Mouse (Mus musculus) kidney, postnatal 25 days (tissue): ENCODE measurements around the gene Tsacc.

Experiments
- DNase-seq, 2 experiments: peaks; one replicate each; pipeline ENCODE4 v3.0.0; 2021; ENCODE audit warnings: mixed read lengths in 2 of 2

The Tsacc gene

DNA sequence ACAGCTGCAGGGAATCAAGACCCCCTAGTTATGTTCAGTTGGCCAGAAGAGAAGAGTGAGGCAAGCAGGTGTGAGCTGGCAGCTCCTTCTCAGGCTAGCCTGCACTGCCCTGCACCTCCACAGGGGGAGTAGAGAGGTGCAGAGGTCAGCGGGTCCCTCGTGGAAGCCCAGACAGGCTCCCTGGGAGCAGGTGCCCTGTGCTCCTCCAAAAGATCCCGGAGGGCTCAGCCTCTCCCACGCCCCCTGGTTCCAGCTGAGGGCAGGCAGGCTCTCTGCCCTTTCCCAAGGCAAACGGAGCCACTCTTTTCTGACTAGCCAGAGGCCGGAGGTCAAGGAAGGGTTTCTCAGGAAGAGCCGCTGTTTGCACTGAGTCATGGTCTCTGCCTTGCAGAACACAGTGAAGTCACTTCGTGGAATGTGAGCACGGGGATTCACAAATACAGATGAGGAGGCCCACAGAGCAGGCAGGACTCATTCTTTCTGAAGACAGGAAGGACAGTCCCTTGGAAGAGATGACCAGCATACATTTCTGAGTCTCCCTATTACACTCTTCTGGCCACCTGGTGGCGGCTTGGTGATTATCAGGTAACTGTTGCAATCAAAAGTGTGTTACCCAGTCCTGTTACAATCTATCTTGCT lies 59.1 kb downstream of the Tsacc start:
- DNase-seq: peak; percentile 43 to 61

DNA sequence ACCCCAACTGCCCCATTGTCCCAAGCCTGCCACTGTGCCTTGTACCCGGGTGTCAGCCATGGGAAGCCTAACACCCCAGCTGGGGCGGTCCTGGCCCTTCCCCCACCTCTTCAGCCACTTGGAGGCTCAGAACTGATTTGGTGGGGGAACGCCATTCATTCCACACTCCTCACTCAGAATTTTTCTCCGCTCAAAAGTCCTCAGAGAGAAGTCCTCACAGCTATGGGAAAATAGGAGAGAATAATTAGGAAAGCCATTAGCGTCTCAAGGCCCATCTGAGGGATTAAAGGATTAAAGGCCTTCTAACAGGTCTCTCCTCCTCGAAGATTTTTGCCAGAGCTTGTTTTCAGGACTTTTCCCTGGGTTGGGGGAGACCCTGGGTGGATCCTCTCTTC lies 59.6 kb downstream of the Tsacc start:
- no peak for DNase-seq

DNA sequence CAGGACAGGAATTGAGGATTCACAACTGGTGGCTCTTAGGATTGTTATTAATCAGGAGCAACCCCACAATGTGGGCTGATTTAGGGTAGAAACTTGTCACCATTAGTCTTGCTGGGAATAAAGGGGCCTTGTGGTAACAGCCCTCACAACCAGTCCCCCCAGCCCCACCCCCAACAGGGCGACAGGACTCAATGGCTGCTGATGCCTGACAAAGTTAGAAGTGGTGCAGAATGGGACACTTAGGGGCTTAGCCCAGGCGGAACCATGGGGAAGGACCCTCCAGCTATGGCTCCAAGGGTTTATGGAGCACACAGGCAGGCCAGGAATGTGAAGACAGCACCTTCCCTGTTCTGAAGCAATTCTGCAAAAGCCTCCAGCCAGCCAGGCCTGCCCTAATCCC lies 61.2 kb downstream of the Tsacc start:
- no peak for DNase-seq

DNA sequence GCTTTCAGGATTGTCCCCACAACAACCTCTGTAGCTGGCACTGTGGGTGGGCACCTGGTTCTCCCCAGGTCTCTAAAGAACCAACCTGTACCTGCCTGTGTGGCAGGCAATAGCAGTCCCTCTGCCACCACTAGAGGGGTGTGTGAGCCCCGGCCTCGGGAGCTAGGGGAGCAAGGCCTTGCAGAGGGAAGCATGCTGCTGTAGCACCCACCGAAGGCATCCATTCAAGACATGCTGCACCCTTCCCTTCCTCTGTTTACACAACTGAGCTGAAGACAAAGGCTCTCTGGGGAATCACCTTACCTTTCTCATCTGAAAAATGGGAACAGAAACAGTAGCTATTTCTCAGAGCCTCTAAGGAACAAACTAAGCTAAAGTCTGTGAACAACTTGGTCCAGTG lies 61.6 kb downstream of the Tsacc start:
- DNase-seq: no peak

DNA sequence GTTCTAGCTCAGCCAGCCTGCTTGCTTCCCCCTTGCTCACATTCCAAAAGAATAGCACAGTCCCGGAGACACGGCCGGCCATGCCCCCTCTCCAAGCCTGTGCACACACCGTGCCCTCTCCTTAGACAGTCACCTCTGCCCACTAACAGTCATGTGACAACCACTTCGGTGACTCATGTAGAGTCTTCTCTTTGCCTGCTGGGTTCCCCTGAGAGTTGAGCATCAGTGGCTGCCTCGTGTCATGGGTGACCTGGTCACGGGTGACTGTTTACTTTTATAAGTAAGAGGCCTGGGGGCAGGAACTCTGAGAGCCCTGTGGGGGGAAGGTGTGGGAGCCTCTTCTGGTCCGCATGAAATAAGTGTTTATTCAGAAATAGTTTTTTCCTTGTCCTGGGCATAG lies 62.8 kb downstream of the Tsacc start:
- DNase-seq: no peak

DNA sequence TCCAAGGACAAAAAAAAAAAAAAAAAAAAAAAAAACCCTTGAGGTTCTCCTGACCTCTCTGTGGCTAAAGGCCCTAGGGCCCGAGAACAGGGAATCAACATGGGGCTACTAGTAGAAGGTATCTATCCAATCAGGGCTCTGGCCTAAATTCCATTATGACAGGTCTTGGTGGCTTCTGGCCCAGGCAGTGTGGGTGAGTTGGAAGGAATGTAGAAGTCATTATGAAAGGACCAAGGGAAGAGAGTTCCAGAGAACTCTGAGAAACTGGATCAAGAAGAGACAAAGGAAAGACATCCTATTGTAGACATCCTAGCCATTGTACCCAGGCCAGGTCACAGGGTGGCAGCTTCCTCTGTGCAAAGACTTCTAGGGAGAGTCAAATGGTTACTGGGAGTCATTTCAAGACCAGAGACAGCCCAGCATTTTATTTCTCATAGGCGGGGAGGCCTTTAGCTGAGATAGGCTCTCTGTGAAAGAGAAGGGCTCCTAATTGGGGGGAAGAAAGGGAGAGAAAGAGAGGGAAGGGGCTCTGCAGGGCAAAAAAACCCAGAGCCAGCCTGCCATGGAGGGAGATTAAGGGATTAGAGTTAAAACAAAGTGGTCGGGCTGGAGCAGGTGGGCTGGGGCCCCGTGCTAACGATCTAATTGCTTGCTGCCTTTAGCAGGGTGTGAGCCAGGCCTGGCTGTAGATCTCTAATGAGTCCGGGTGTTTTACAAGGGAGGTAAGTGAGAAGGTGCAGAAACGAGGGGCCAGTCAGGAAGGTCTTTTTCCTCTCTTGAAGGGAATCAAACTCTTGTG lies 63.7 kb downstream of the Tsacc start:
- DNase-seq: no peak
